Mouse (Mus musculus) E14TG2a.4 (cell line): Measurements from ENCODE around the gene Coro2b.

Experiments
- CTCF ChIP-seq: conservative IDR thresholded peaks from 2 replicates; pipeline ENCODE4 v1.5.1; 2014; ENCODE audit warnings: low read length
- POU5F1 ChIP-seq: IDR thresholded peaks from 2 replicates; pipeline ENCODE4 v1.6.1; 2014; ENCODE audit warnings: low read length, borderline replicate concordance

DNA sequence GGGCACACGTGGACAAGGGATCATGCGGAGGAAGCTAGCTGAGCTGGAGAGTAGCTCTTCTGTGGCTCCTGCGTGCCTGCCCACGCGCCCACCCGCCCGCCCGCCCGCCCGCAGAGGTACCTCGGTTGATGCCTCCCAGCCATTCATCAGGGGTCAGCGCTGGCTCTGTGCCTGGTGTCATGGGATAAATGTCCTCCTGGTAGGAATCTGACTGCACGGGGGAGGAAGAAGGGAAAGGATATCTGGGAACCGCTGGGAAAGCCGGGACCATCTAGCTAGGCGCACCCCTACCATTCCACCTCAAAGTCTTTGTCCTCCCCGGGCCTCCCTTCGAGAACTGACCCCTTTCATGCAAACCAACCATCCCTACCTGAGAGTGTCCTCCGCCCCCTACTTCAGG is 110.8 kb downstream of the Coro2b start:
- TF ChIP-seq CTCF (no peak), POU5F1 (no peak)
